Mouse (Mus musculus) midbrain, embryonic 11.5 days (tissue): Measurements from ENCODE around the gene Crbn. TPM values are rescaled to one million over a fixed set of nuclear protein-coding genes. Genes with fewer than 3 reads are reported as not detected.
A peak's percentile ranks its signal among the peaks of the same experiment; 100 is the strongest.

Experiments
- ATAC-seq: fragments of 200-750 bp; cut with Nextera tagmentation; 2 replicates; pipeline ENCODE4 v1.8.0; 2017; ENCODE audit warnings: moderate TSS enrichment, moderate library complexity; ENCODE audit not compliant: low FRiP score
- DNase-seq: peaks from one replicate; pipeline ENCODE4 v3.0.0; 2015; ENCODE audit warnings: low spot score; ENCODE audit errors: missing footprints
- H3K27ac ChIP-seq: fragments of 300-500 bp; sonication (generic); 2 replicates; pipeline ENCODE4 v1.5.1; 2014; ENCODE audit warnings: low read depth, low read length
- H3K27me3 ChIP-seq: fragments of 300-500 bp; sonication (generic); 2 replicates; pipeline ENCODE4 v1.6.1; 2014; ENCODE audit warnings: mild to moderate bottlenecking, low read length, moderate library complexity, mixed read lengths; ENCODE audit not compliant: control insufficient read depth, insufficient read depth
- H3K36me3 ChIP-seq: fragments of 300-500 bp; sonication (generic); 2 replicates; pipeline ENCODE4 v1.6.1; 2014; ENCODE audit warnings: mild to moderate bottlenecking, low read length, moderate library complexity, mixed read lengths; ENCODE audit not compliant: control insufficient read depth, insufficient read depth
- H3K4me1 ChIP-seq: fragments of 300-500 bp; sonication (generic); 2 replicates; pipeline ENCODE4 v1.6.1; 2014; ENCODE audit warnings: low read length; ENCODE audit not compliant: control insufficient read depth, insufficient read depth
- H3K4me2 ChIP-seq: fragments of 300-500 bp; sonication (generic); 2 replicates; pipeline ENCODE4 v1.6.1; 2014; ENCODE audit warnings: mild to moderate bottlenecking, moderate library complexity
- H3K4me3 ChIP-seq: fragments of 300-500 bp; sonication (generic); 2 replicates; pipeline ENCODE4 v1.5.1; 2014; ENCODE audit warnings: low read depth, low read length
- H3K9ac ChIP-seq: fragments of 300-500 bp; sonication (generic); 2 replicates; pipeline ENCODE4 v1.6.1; 2014; ENCODE audit warnings: low read length
- H3K9me3 ChIP-seq: fragments of 300-500 bp; sonication (generic); 2 replicates; pipeline ENCODE4 v1.6.1; 2016; ENCODE audit warnings: low read length; ENCODE audit not compliant: control insufficient read depth
- WGBS: fragments of 180-500 bp; shearing (Covaris S2); extraction: QIAGEN DNeasy Blood & Tissue Kit; methylation state at CpG from one replicate; pipeline ENCODE4 v1.1.7; 2014; 5-methylcytosine and 5-hydroxymethylcytosine counted together
- polyA plus RNA-seq: library from polyadenylated mRNA; unstranded; fragments of >200 nt; fragmentation: Nextera tagmentation; extraction: Ambion mirVana; gene quantifications from 2 replicates; pipeline ENCODE4 v1.2.1, GENCODE M21; 2014

Gene Crbn
- polyA plus RNA-seq = 58.1 and 61.0 TPM in 2 replicates

DNA sequence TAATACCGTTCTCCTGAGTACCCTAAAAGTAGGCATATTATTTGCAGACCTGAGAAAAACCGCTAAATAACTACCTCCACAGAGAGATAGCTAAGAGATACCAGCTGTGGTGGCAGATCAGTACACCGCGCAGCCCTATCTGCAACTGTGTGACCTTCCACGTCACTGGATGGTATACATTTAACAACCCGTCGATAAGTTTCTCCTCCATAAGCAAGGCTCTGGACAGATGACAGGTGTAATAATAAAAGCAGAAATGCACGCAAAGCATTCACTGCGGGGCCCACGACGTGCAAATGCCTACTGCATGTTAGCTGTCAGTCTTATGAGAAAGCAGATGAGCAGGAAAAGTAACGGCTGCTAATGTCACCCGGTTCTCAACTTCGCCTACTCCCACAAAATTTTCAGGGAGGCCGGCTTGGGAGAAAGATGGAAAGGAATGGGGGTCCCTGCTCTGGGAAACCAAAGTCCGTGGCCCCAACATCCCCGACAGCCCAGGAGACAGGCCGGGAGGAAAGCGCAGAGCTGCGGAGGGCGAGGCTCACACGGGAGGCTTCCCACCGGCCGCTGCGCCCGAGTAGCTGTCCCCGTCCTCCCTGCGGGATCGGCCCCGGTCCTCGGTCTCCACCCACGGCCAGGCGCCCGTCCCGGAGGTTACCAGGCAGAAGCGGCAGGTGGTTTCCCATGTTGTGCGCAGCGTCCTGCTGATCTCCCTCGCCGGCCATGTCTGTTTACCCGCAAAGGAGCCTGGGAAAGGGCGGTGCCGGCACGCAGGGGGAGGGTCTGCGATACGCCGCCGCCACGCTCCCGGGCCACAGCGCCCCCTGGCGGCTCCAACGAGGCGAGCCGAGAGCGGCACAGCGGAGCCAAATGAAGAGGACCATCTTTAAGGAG, at the start of gene Crbn:
Gene Crbn (minus strand): TSS at position 745 of the 894 bp plus-strand sequence.
- Histone ChIP-seq H3K9me3 (no peaks in the 10 kb centered on the region), H3K27me3 (no peaks in the 10 kb centered on the region), H3K4me2 (peak within 1 kb of the TSS; percentile 86), H3K36me3 (peaks cover 3% of the 10 kb centered on the region; the same call in 1 of the 2 replicates), H3K27ac (no peak within 1 kb of the TSS), H3K4me1 (peaks cover 7% of the 10 kb centered on the region), H3K4me3 (peak within 1 kb of the TSS; percentile 79), H3K9ac (peak within 1 kb of the TSS; percentile 75)
- ATAC-seq = peak; percentile 97
- 3% methylated on average over 57 of the region's 57 CpGs for WGBS
- DNase-seq = peak; percentile 99

DNA sequence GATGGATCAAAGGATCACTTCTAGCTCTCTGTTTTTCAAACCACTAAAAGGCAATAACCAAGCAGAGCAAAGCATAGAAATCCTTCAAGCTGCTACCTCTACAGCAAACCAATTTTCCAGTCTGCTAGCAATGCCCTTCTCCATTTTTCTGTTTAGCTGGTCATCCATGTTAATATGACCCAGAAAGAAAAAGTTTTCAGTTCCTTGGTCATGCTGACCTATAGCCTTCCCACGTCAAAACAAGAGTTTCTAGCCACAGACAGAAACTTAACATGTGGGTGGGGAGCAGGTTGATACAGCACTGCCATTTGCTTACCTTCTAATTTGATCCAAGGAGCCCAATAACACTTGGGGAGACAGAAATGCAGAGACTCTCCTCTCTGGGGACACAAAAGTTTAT, 40.3 kb upstream of the Crbn start:
- no peaks in the 10 kb centered on the region for H3K9me3 ChIP-seq
- no peaks in the 10 kb centered on the region for H3K4me1 ChIP-seq
- ATAC-seq (no peak), DNase-seq (no peak)
- H3K27me3 ChIP-seq = no peaks in the 10 kb centered on the region
- 86% methylated on average over 1 of the region's 1 CpGs for WGBS
- no peaks in the 10 kb centered on the region for H3K36me3 ChIP-seq
- no peak overlapping the region for H3K9ac ChIP-seq
- no peak overlapping the region for H3K27ac ChIP-seq
- no peak overlapping the region for H3K4me3 ChIP-seq
- no peak overlapping the region for H3K4me2 ChIP-seq

DNA sequence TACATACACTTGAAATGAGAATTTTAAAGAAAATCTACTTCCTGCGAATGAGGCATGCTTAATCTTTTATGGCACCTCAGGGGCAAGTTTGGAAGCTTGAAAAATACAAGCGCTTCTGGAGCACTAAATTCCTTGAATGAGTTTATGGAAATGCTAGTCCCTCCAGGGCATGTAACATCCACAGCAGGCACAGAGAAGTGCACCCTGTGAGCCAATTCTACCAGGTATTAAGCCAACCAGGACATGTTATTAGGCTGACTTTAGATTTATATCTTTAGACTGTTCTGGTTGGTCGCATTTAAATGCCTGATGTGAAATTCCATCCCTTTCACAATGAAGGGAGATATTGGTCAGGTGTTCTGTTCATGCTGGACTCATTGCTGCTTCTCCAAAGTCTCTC, 38.2 kb upstream of the Crbn start:
- 87% methylated on average over 3 of the region's 3 CpGs for WGBS
- Histone ChIP-seq H3K4me1 (no peaks in the 10 kb centered on the region), H3K9ac (no peak overlapping the region), H3K9me3 (no peaks in the 10 kb centered on the region), H3K36me3 (no peaks in the 10 kb centered on the region), H3K27me3 (no peaks in the 10 kb centered on the region), H3K4me2 (no peak overlapping the region), H3K4me3 (no peak overlapping the region), H3K27ac (no peak overlapping the region)
- DNase-seq (no peak), ATAC-seq (no peak)

DNA sequence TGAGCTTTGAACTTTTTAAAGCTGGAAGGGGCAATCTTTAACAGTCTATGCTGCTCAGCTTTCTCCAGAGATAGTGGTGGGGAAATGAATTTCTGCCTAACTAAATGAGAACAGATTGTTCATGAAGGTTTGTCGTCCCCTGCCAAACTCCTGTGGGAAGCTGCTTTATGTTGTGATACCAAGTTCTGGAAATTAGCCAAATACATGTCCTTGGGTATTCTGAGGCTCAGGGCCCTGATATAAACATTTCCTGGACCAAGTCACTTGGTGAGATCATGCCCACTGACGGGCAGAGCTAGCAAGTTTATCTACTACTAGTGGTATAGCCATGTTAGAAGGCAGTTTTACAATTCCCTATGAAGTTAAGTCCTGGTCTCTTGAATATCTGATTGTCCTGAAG, 35.4 kb upstream of the Crbn start:
- H3K4me2 ChIP-seq = no peak overlapping the region
- ATAC-seq (no peak), DNase-seq (no peak)
- WGBS = 76% methylated on average over 2 of the region's 2 CpGs
- no peaks in the 10 kb centered on the region for H3K9me3 ChIP-seq
- H3K27ac ChIP-seq = no peak overlapping the region
- H3K36me3 ChIP-seq = no peaks in the 10 kb centered on the region
- no peaks in the 10 kb centered on the region for H3K4me1 ChIP-seq
- no peaks in the 10 kb centered on the region for H3K27me3 ChIP-seq
- no peak overlapping the region for H3K4me3 ChIP-seq
- no peak overlapping the region for H3K9ac ChIP-seq

DNA sequence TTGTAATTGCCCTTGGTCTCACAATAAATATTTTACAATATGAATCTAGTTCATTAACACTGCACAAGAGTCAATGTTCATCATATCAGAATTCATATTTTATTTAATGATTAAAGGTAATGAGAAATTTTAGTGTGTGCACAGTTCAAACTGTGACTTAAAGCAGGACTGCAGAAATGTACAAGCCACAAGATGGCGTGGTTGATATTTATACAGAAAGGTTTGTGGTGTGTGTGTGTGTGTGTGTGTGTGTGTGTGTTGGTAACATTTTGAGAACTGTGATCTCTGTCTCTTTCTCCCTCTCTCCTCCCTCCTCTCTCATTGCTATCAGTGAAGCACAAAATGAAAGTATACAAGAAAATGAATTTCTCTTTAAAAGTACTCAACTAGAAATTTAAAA, 22.5 kb upstream of the Crbn start:
- no peaks in the 10 kb centered on the region for H3K36me3 ChIP-seq
- H3K4me3 ChIP-seq = no peak overlapping the region
- 43% methylated on average over 1 of the region's 1 CpGs for WGBS
- DNase-seq (peak; percentile 86), ATAC-seq (peak; percentile 68; the same call in 1 of the 2 replicates)
- H3K27ac ChIP-seq = no peak overlapping the region
- no peak overlapping the region for H3K4me2 ChIP-seq
- no peaks in the 10 kb centered on the region for H3K4me1 ChIP-seq
- no peak overlapping the region for H3K9ac ChIP-seq
- H3K27me3 ChIP-seq = no peaks in the 10 kb centered on the region
- H3K9me3 ChIP-seq = no peaks in the 10 kb centered on the region

DNA sequence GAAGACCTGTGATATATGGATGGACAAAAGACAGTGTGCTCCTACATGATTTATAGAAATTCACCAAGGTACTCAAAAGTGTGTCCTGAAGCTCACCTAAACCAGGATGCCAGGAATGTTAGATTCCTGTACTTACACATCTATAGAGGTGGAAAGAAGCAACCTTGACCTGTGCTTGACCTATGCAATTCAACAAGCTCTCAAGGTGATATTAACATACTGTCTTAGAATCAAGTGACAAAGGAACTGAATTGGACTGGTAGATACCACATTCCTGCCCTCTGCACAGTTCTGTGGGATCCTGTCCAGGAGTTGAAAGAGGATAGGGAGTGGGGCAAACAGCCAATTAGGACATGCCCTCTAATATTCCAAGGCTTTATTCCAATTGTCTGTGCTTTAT, 20.7 kb upstream of the Crbn start:
- Histone ChIP-seq H3K27ac (no peak overlapping the region), H3K9ac (no peak overlapping the region), H3K4me1 (no peaks in the 10 kb centered on the region), H3K36me3 (no peaks in the 10 kb centered on the region), H3K9me3 (no peaks in the 10 kb centered on the region), H3K4me3 (no peak overlapping the region), H3K4me2 (no peak overlapping the region), H3K27me3 (no peaks in the 10 kb centered on the region)
- peak; percentile 47 for DNase-seq
- ATAC-seq = no peak

DNA sequence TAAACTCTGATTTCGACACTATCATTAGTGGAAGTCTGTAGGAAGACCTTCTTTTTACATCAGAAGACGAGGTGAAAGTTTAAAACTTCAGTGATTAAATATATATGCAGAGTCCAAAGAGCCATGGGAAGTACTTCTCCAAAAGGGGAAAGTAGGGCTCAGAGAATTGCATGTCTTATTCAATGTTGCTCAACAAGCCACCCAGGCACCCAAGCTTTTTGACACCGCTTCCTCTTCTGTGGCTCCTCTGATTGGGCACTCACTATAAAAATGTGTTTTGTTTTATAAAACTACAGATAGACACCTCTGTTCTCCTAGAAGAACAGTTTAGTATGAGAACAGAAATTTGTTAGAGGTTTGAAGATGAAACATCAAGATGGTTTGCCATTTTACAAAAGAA, 20.0 kb upstream of the Crbn start:
- no peaks in the 10 kb centered on the region for H3K9me3 ChIP-seq
- WGBS = 79% methylated on average over 3 of the region's 3 CpGs

DNA sequence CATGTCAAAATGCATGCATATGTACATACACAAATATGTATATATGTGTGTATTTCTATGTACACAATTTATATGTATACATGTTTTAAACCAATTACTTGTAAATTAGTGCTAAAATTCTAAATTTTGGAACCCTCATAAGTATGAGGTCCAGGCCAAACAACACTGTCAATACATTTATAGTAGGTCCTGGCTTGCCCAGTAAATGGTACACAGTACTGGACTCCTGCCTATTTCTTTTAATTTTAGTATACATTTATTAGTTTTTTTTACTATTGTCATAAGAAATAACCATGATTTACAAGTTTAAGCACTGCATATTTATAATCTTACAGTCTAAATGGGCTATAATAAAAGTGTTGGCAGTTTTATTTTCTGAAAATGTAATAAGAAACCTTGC, 19.4 kb upstream of the Crbn start:
- Histone ChIP-seq H3K4me1 (no peaks in the 10 kb centered on the region), H3K36me3 (no peaks in the 10 kb centered on the region), H3K27ac (no peak overlapping the region), H3K9me3 (no peaks in the 10 kb centered on the region), H3K27me3 (no peaks in the 10 kb centered on the region), H3K9ac (no peak overlapping the region), H3K4me2 (no peak overlapping the region), H3K4me3 (no peak overlapping the region)
- no peak for DNase-seq
- no peak for ATAC-seq

More for the DNA sequence above, 20.0 kb upstream of the Crbn start:
- Histone ChIP-seq H3K4me1 (no peaks in the 10 kb centered on the region), H3K27ac (no peak overlapping the region), H3K9ac (no peak overlapping the region), H3K36me3 (no peaks in the 10 kb centered on the region), H3K27me3 (no peaks in the 10 kb centered on the region), H3K4me2 (no peak overlapping the region), H3K4me3 (no peak overlapping the region)
- DNase-seq (no peak), ATAC-seq (no peak)

DNA sequence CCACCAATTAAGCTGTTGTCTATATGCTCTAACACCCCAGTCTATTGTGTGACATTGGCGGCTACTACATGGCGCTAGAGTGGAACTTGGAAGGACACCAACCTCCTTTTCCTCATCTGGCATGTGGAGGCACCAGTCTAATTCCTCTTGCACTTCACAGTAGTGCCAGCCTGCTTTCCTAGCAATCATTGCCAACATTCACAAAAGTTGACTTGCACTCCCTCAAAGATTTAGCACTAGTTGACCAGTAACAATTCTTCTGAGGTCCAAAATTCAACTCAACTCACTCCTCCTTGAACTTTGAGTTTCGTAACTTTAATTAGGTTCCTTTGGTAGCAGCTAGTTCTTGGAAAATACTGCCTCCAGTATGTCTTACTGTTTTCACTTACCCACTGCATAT, 10.8 kb upstream of the Crbn start:
- peak; percentile 65 for DNase-seq
- 81% methylated on average over 3 of the region's 3 CpGs for WGBS
- Histone ChIP-seq H3K9ac (no peak overlapping the region), H3K9me3 (no peaks in the 10 kb centered on the region), H3K27ac (no peak overlapping the region), H3K4me2 (no peak overlapping the region), H3K4me1 (no peaks in the 10 kb centered on the region), H3K4me3 (no peak overlapping the region), H3K36me3 (no peaks in the 10 kb centered on the region), H3K27me3 (no peaks in the 10 kb centered on the region)
- no peak for ATAC-seq
